Mouse (Mus musculus) layer of hippocampus, adult 8-10 months (tissue): ENCODE measurements at regions not wholly inside any gene's neighbourhood (a gene's known extent, or its start where the extent isn't known, plus 50 kb on each side); places are given as distances from the start of the nearest gene placed in this dataset.

Experiments
- DNase-seq, 2 experiments: peaks; one replicate each; pipeline ENCODE4 v3.0.0; 2022; ENCODE audit warnings: low spot score in 2 of 2

- no peak for DNase-seq
Observed at GRCm38 (mm10) chr10:36379351-36380302, 127.0 kb upstream of the Hs3st5 start.

GRCm38 (mm10) chr10:36383331-36383730 is 123.3 kb upstream of the Hs3st5 start:
- no peak for DNase-seq

GRCm38 (mm10) chr10:36390062-36390461 is 116.6 kb upstream of the Hs3st5 start:
- DNase-seq: no peak

- peak; percentile 2 to 25 for DNase-seq
Observed at GRCm38 (mm10) chr10:36393586-36393985, 113.0 kb upstream of the Hs3st5 start.

GRCm38 (mm10) chr10:36396576-36396975 is 110.0 kb upstream of the Hs3st5 start:
- DNase-seq: no peak

- no peak for DNase-seq
Observed at GRCm38 (mm10) chr10:36408001-36408400, 98.6 kb upstream of the Hs3st5 start.

GRCm38 (mm10) chr10:36431335-36431734 is 75.3 kb upstream of the Hs3st5 start:
- no peak for DNase-seq

GRCm38 (mm10) chr10:36437420-36437819 is 69.2 kb upstream of the Hs3st5 start:
- DNase-seq: no peak
